Mouse (Mus musculus): ENCODE measurements around the gene Gm4858.

DNA sequence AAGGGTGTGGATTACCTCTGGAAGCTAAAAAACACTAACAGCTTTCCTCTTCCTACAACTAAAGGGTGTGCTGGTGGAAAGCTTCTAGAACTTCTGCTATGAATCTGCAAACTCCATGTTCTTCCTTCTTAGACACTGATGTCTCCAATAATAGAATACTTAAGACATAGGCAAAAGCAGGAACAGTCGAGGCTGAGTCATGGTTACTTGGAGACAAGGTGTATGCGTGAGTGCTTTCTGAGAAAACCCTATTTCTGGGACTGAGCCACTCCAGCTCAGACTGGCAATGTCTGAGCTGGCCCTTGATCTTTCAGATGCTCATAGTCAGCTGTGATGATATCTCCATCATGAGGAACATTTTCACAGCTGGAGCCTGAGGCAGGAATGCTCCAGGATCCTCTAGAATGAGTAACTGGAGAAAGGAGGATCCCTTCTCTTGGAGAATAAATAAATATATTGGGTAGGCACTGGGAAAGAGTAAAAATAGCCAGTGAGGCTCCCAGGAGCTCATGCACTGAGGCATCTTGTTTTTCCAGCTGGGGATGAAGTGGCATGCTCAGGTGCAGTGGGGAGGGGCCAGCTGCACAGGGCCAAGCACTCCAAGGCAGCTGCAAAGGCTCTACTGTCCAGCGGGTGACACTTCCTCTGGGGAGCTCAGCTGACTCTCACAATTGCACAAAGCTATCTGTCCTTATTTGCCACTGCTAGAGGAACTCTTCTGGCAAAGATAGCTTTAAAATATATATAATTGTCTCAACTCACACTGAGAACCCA is 45.0 kb upstream of the Gm4858 start:
- TF ChIP-seq POLR2A (IDR thresholded peaks at IDR 0.05; ENCODE audit: low read depth, low read length) (no peak), POLR2AphosphoS2 (IDR thresholded peaks at IDR 0.05; ENCODE audit: low read depth, low read length) (no peak), ZNF384 (IDR thresholded peaks at IDR 0.05; ENCODE audit: low read depth, low read length) (no peak), ZC3H11A (IDR thresholded peaks at IDR 0.05; ENCODE audit: low read depth, low read length) (no peak), CTCF (conservative IDR thresholded peaks at IDR 0.05 in 1 of 2, IDR thresholded peaks at IDR 0.05 in 1 of 2; ENCODE audit: low read depth in 2 of 2, low read length in 2 of 2) (no peak)

All from CH12.LX (cell line).